Mouse (Mus musculus): ENCODE results near the gene Ablim1. TPM values are rescaled to one million over a fixed set of nuclear protein-coding genes. Genes with fewer than 3 reads are reported as not detected.
A peak's percentile ranks its signal among the peaks of the same experiment; 100 is the strongest.

Ablim1 gene
- total RNA-seq, 2 experiments from 2014 or later = 489 to 510 TPM

DNA sequence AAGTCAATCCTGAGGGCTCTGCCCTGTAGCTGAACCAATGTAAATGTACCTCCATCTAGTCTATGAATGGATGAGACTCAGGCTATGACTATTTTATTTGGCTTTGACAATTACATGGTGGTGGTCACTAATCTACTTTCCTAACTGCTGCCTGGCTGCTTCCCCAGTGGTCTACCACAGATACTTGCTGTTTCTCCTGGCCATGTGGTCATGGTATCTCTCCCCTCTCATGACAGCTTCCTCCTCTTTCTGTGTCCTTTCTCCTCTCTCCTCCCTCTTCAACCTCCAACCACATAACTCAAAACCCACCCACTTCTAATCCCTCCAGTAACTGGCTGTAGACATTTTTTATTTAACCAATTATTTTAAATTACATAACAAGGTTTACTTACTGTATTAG lies 34.4 kb upstream of the Ablim1 start:
- intact Hi-C loops (cut with DNase I) = no loop called here
- no peak for DNase-seq

DNA sequence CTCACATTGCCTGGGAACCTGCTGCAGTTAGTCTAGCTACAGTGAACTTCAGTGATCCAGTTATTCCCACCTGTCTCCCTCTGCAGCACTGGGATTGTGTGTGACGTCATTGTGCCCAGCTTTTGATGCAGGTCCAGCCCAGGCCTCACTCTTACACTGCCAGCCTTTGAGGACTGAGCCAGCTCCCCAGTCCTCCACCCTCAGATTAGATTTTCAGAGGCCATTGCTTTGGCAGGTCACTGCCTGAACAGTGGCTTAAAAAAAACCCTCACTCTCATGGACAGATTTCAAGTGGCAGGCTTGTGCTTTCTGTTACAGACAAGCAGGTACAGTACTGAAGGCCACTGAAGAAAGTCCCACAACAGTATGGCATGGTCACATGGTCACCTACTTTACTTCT lies 30.0 kb upstream of the Ablim1 start:
- DNase-seq = no peak
- intact Hi-C loops (cut with DNase I) = no loop called here

DNA sequence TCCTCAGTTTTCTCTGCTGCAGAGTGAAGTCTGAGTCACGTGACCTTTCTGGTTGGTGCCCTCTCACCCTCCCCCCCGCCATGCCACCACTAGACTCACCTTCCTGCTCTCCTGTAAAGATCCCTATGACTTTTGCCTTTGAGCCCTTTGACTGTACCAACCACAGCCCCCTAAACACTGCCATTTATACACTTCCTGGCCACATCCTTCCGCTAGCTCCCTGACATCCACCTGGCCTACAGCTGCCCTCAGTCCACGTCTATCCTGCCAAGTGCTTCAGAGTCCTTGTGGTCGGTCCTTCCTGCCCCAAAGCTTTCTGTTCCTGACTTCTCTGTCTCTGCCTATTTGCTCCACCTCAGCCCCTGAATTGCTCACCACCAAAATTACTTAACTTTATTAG lies 29.1 kb upstream of the Ablim1 start:
- no peak for DNase-seq
- intact Hi-C loops (cut with DNase I) = no loop called here

DNA sequence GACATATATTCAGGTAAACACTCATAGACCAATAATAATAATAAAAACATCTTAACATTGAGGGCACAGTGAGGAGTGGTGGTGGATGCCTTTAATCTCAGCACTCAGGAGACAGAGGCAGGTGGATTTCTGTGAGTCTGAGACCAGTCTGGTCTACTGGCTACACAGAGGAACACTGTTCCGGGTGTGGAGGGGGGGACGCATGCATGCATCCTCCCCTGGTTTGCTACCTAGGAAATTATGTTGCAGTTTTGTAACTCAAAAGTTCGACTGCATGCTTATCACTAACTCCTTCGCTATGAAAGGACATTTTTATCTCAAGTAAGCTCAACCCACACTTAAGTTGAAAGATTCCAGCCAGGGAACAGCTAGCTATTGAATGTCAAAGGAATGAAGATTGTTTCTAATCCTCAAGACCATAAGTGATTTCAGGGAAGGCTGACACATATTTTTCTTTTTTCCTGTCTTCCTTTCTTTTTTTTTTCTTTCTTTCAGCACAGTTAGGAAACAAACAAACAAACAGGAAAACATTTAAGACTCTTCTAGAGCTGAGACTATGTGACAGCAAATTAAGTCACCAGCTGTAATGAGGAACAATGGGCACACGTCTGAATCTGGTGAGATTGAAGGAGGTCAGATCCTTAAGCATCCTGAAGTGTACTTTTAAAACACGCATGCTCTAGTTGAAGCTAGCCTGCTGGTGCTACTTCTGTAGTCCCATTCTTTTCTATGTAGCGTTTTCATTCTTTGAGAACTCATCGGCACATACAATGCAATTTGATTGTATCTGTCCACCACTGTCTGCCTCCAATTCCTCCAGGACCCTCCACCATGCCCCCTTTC lies 26.4 kb upstream of the Ablim1 start:
- DNase-seq = no peak
- intact Hi-C loops (cut with DNase I) = no loop called here

DNA sequence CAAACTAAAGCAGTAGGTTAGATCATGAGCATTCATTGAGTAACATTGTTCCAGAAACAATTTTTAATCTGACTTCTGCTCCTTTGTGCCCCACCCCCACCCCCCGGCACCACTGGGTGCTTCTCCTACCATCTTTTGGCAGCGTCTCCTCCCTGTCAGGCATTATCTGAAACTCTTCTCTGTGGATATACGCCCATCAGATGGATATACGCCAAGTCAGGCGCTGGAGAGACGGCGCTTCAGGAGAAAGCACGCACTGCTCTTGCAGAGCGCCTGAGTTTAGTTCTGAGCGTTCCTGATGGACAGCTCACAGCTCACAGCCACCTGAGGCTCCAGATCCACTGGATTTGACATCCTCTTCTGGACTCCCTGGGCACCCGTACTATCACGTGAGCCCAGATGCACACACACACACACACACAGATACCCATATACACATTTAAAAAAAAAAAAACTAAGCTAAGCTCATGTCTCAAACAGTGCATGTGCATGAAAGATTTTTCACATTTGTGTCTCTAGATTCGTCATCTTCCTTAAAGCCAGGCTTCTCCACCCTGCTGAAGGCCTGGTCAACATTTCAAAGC lies 24.7 kb upstream of the Ablim1 start:
- DNase-seq = no peak
- intact Hi-C loops (cut with DNase I) = no loop called here

DNA sequence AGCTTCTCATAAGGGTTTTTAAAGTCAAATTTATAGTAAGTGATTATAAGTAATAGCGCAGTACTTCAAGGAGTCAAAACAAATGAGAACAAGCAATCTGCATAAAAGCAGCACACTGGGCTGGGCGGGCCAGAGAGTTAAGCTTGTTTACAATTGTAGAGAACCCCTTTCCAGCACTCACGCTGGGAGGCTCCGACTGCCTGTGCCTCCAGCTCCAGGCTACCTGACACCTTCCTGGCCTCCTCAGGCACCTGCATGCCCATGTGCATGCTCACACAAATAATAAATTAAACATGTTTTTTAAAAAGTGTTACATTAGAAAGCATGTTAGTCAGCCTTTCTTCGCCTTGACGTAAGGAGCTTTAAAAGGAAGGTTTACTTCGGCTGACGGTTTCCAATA lies 20.4 kb upstream of the Ablim1 start:
- DNase-seq = no peak
- intact Hi-C loops (cut with DNase I) = no loop called here

DNA sequence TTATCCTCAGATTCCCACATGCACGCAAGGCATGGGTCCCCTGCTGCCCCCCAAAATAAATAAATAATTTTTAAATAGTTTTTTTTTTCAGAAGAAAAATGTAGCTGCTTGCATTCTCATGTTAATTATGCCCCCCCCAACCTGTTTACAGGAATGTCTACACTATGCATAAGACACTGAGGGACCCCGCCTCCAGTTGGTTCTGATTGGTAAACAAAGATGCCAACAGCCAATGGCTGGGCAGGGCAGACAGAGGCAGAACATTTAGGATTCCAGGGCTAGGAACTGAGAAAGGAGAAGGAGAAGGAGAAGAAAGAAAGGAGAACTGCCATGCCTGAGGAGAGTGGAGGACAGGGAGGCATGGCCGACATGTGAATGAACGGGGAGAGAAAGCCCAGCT lies 18.6 kb upstream of the Ablim1 start:
- no peak for DNase-seq

DNA sequence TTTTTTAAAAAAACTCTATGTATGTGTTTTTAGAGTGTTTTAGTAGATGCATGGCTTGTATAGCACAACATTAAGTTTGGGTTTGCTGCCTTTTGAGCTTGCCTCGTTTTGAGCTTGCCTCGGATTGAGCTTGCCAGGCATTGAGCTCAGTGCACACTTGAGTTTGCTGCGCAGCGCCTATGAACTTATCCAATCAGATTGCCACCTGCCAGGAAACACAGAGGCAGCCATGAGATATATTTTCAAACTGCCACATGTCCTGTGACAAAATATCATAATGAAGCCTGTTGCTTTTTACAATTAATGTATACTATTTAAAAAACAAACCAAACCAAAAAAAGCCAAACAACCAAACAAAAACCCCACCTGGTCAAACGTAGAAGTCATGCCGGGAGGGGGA lies 16.5 kb upstream of the Ablim1 start:
- DNase-seq = no peak
- intact Hi-C loops (cut with DNase I) = loop anchor here (2.0 kb wide), 2 partner anchors 28 to 266 kb away; no protein-coding TSS in a partner anchor

More for the DNA sequence above, 18.6 kb upstream of the Ablim1 start:
- intact Hi-C loops (cut with DNase I) = no loop called here

DNA sequence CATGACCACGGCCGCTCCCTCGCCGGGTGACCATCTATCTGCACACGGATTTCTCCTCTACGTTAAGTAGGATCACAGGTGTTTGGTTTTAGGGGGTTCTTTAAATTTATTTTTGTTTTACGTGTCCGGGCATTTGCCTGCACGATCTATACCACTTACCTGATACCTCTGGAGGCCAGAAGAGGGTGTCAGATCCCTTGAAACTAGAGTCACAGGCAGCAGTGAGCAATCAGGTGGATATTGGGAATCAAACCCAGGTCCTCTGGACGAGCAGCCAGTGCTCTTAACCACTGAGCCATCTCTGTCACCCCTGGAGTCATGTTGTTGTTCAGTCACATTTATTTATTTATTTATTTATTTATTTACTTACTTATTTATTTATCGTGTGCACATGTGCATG lies 15.6 kb upstream of the Ablim1 start:
- DNase-seq = no peak
- intact Hi-C loops (cut with DNase I) = loop anchor here (2.0 kb wide), 2 partner anchors 28 to 266 kb away; no protein-coding TSS in a partner anchor

DNA sequence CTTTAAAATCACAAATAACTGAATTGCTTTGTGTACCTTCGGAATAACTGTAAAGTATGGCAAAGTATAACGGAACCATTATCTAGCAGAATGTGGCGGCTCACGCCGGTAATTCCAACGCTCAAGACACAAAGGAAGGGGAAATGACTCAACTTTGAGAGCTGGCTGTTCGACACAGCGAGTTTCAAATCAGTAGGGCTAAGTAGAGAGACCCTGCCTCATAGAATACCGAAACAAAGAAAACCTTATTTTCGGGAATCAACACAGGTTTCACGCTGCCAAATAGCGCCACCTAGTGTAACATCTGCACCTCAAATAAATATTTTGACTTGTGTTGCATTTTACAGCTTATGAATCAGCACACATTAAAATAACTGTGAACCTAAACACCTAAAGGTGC lies 14.1 kb upstream of the Ablim1 start:
- peak; percentile 43 to 75 for DNase-seq
- intact Hi-C loops (cut with DNase I) = loop anchor here (1.0 to 10.0 kb wide), 3 partner anchors 61 to 404 kb away; no protein-coding TSS in a partner anchor

DNA sequence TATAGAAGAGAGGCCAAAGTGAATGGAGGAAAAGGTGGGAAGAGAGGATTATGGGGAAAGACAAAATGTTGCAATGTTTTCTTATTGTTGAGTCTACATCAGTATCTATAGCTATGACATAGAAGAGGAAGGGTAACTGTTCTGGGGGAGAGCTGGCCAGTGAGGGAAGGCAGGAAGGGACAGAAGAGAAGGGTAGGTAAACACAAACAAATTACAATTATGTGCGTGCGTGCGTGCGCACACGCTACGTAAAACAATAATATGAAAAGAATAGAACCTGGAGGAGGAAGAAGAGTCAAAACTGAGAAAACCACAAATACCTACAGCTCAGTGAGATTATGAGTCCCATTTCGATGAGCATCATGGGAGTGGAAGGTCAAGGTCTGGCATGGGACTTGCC lies 13.6 kb upstream of the Ablim1 start:
- no peak for DNase-seq
- intact Hi-C loops (cut with DNase I) = loop anchor here (1.0 to 10.0 kb wide), 3 partner anchors 61 to 403 kb away; no protein-coding TSS in a partner anchor

DNA sequence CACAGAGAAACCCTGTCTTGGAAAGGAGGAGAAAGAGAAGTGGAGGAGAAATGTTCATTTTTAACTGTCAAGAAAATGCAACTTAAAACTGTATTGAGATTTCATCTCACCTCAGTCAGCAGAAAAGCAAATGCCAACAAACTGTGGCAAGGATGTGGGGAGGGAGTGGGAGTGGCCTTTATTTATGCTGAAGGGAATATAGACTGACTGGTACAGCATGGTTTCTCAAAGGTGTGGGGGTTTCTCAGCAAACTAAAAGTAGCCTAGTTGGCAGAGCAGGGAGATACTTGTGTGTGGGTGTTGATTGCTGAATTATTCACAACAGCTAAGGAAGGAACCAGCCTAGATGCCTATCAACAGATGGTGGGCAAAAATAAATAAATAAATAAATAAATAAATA lies 13.0 kb upstream of the Ablim1 start:
- no peak for DNase-seq
- intact Hi-C loops (cut with DNase I) = loop anchor here (1.0 to 10.0 kb wide), 3 partner anchors 60 to 403 kb away; no protein-coding TSS in a partner anchor

DNA sequence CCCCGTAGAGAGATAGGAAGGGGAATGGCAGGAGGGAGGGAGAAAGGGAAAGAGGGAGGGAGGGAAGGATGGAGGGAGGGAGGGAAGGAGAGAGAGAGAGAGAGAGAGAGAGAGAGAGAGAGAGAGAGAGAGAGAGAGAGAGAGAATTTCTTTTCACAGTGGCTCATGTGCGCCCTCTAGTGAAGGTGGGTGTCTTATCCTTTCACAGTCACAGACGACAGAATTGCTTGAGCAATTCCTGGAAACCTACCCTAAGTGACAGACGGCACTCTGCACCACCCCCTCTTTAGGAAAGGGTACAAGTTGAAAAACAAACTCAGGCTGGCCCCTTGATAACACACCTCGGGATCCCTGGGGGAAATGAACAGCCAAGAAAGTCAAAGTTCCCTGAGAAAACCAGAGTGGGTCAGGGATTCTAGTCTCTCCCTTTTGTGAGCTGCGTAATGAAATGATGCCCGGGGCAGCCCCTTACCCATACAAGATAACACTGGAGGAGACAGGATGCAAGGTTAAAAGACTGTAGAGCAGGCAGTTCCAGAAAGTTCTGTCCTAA lies 11.1 kb upstream of the Ablim1 start:
- intact Hi-C loops (cut with DNase I) = loop anchor here (1.0 to 10.0 kb wide), 3 partner anchors 59 to 401 kb away; no protein-coding TSS in a partner anchor
- DNase-seq = peak; percentile 77 to 85

DNA sequence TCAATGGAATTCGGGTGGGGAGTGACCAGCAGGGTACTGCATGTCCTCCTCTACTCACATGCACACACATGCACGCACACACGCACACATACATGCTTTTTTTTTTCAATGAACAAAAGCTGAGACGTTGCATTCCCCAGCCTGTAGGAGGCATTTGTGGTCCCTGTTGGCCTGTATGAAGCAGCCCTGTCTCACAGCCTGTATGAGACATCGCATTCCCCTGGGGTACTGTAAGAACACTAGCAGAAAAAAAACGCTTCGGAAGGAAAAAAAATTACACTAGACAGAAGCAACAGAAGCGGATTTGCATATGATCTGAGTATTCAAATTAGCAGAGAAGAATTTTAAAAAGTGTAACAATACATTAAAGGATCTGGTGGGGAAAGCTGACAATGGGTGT lies 8.4 kb upstream of the Ablim1 start:
- intact Hi-C loops (cut with DNase I) = loop anchor here (5.0 to 10.0 kb wide), 2 partner anchors 66 to 398 kb away; no protein-coding TSS in a partner anchor
- DNase-seq = no peak

DNA sequence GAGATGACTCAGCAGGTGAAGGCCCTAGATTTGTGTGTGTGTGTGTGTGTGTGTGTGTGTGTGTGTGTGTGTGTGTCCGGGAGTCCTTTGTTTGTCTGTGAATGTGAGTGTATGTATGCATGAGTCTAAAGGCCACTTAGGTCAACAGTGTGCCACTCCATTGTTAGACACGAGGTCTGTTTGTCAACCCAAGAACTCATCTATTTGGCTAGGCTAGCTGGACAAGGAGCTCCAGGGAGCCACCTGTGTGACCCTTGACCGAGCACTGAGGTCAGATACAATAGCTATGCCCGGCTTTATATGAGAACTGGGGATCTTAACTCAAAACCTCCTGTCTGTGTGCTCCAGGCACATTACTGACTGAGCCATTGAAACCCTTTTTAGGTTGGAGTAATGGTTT lies 7.8 kb upstream of the Ablim1 start:
- intact Hi-C loops (cut with DNase I) = loop anchor here (5.0 to 10.0 kb wide), 2 partner anchors 65 to 398 kb away; no protein-coding TSS in a partner anchor
- no peak for DNase-seq

DNA sequence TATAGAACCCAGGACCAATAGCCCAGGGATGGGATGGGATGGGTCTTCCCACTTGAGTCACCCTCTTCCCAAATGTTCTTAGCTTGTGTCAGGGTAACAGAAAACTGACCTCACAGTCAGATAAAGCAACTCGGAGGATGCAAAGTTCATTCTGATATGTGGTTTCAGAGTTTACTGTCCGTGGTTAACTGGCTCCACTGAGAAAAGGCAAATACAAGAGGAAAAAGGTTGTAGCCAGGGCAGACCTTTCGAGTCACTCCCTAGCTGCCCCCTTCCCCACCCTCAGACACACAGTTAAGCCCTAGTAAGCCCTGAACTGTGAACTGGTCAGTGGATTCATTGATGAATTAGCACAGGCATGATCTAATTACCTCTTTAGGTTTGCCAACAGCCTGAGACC lies 7.1 kb upstream of the Ablim1 start:
- intact Hi-C loops (cut with DNase I) = loop anchor here (5.0 to 10.0 kb wide), 2 partner anchors 65 to 397 kb away; no protein-coding TSS in a partner anchor

DNA sequence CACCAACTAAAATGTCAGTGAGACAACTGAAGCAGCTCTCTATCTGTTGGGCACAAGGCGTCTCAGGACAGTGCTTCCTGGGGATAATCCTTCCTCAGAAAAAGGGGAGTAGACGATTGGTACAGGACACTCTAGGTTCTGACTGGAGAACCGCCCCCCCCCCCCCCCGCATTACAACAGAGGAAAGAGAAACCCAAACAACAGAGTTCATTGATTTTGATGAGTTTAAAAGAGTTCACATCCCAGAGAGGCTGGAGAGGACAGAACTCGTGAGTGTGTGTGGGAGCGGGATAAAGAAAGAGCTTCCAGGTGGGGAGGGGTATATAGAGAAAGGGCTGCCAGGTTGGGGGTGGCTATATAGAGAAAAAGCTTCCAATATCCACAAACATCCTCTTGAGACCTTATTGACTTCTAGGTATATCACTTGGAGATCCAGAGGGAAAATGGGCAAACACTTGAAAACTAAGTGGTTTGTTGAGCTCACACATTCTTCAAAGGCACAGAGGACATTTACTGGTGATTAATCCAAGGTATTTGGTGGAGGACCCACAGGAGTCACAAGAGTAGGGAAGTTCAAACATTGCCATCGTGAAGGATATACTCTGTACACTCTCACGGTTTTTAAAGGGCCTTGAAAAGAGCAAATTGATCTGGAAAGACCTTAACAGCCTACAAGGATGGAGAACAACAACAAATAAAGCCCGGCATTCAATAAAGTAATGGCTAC lies 6.1 kb upstream of the Ablim1 start:
- intact Hi-C loops (cut with DNase I) = loop anchor here (5.0 to 10.0 kb wide), 2 partner anchors 64 to 396 kb away; no protein-coding TSS in a partner anchor
- DNase-seq = no peak

More for the DNA sequence above, 7.1 kb upstream of the Ablim1 start:
- DNase-seq = no peak

DNA sequence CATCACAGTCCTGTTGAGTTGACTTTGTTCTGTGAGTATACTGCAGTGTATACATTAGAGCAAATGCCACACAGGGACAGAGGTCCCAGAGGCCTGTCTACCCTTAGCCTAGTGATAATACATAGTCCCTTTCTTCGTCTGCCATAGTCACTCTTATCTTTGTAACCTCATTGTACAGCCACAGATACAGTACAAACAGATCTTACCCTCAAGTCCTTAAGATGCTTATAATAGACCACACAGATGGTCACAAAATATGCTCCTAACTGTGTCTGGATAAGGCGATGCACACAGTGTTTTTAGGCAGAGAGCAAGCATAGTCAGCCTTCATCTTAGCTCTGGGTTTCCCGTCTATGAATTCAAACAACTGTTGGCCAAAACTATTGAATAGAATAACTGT lies 1.9 kb upstream of the Ablim1 start:
- no peak for DNase-seq
- intact Hi-C loops (cut with DNase I) = no loop called here

DNA sequence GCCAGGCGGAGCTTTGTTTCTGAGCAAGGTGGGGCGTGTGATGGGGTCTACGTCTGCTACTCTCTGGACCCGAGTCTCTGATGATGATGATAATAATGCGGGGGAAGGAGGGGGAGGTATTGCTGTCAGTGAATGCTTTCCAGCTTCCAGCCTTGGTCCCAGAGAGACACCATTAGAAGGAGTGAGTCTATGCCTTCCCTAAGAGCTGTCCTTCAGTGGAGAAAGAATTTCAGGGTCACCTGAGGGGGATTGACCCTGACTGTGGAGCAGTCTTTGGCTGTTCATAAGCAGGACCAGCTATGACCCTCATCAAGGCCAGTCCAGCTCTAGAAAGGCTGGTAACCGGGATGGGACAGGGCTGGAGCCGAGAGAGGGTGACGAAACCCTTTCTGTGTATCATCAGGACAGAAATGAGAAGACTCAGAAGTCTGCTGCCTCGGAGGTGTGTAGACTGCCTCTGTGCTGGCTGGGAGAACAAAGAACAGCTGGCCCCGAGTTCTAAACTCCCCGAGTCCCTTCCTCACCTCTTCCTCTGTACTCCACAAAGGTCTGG lies 370 bp upstream of the Ablim1 start:
- intact Hi-C loops (cut with DNase I) = loop anchor here (2.0 kb wide), 1 partner anchor 42 kb away; no protein-coding TSS in a partner anchor

DNA sequence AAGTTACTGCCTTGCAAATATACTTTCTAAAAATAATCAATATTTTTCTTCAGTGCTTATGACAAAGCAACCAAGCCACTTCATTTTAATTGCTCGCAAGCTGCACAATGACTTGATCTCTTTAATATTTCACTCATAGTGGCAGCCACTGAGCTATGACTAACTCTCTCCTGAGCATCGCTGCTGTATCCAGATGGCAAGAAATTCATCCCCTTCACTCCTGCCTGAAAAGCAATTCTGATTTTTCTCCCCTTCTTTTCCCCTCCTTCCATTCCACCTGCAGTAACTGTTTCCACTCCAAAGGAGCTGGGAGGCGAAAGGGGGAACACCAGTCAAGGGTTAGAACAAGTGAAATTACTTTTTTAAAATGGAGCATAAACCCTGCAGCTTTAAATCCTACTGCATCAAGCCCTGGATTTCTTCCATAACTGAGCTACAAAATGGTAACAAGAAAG lies 801 bp downstream of the Ablim1 start:
- intact Hi-C loops (cut with DNase I) = loop anchor here (1.0 to 2.0 kb wide), 2 partner anchors 41 to 118 kb away; no protein-coding TSS in a partner anchor
- DNase-seq = no peak

More for the DNA sequence above, 370 bp upstream of the Ablim1 start:
- no peak for DNase-seq
